Mouse (Mus musculus) bone marrow, adult 2 months (tissue): ENCODE measurements at regions not wholly inside any gene's neighbourhood (a gene's known extent, or its start where the extent isn't known, plus 50 kb on each side); places are given as distances from the start of the nearest gene placed in this dataset.

Source experiments
- CTCF ChIP-seq: fragments of 200-500 bp; IDR thresholded peaks from 2 replicates; pipeline ENCODE4 v1.5.1; 2011; ENCODE audit warnings: low read length, control low read depth; ENCODE audit not compliant: control insufficient read depth, insufficient read depth
- POLR2A ChIP-seq: fragments of 200-500 bp; IDR thresholded peaks from 2 replicates; pipeline ENCODE4 v1.6.1; 2011; ENCODE audit warnings: low read depth, mild to moderate bottlenecking, control low read depth, low read length, borderline replicate concordance; ENCODE audit not compliant: control insufficient read depth

DNA sequence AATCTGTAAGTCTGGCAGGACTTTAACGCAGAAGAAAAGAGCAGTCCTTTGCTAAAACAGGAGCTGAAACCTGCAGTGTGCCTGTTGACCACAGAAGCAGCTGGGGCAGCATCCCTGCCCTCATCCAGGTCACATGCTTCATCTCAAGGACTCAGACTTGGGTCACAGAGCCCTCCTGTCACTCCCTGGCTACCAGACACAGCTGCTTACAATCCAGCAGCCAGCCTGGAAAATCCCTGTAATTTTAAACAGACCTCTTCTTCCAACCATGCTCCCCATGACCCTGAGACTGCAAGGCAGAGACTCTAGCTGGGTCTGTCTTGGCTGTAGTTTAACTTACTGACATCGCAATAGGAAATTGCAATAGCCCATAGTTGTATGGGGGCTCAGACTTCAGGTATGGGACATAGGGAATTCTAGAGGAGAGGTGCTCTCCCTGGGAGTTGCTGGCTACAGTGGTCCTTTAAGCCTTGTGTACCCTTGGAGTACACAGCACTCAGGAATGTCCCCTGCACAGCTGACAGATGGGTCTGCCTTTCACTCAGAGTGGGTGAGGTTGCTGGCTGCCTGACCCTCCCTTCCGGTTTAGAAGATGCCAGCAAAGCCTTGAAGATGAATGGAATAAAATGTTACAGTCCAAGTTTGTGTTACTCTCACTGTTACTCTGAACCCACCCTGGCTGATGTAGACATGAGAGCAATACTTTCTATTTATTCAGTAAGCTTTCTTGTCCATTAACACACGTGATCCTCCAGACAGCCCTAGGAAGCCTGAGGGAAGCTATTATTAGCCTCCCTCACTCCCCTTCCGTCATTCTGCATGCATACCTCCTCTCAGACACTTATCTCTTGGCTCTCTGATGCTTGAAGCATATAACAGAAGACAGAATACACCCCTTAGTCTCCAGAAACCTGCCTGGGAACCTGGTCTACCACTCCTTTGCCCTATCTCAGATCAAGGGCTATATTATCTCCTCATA lies 159.7 kb downstream of the Sox11 start:
- TF ChIP-seq CTCF (no peak), POLR2A (no peak)
